Mouse (Mus musculus) spleen, adult 2 months (tissue): ENCODE data around the gene Zfhx3.

Experiments used
- CTCF ChIP-seq: fragments of 200-500 bp; IDR thresholded peaks from 2 replicates; pipeline ENCODE4 v1.5.1; 2011; ENCODE audit warnings: mild to moderate bottlenecking, inconsistent platforms; ENCODE audit not compliant: insufficient read depth, insufficient read length, insufficient replicate concordance; ENCODE audit errors: extremely low read depth
- POLR2A ChIP-seq: fragments of 200-500 bp; IDR thresholded peaks from 2 replicates; pipeline ENCODE4 v1.6.1; 2011; ENCODE audit warnings: low read depth, low read length, inconsistent platforms

DNA sequence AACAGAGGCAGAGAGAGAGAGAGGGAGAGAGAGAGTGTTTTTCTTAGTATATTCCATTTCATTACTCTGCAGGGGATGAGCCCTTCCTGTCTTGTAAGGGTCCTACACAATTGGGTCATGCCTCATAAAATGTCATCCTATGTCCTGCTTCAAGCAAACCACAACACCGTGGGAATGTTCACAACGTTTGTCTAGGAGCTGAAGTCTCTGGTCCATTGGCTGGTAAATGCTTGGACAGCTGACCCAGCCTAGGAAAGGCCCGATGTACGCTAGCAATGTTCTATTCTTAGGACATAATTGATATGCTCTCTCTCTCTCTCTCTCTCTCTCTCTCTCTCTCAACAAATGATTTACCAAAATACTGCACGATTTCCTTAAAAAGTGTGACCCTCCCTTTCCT lies 666.2 kb downstream of the Zfhx3 start:
- TF ChIP-seq CTCF = no peak
- no peak for TF ChIP-seq POLR2A
